Mouse (Mus musculus): Measurements from ENCODE around the gene Tbc1d9b. TPM values are rescaled to one million over a fixed set of nuclear protein-coding genes. Genes with fewer than 3 reads are reported as not detected.

The Tbc1d9b gene
- total RNA-seq, 1 experiment = 18.0 TPM

DNA sequence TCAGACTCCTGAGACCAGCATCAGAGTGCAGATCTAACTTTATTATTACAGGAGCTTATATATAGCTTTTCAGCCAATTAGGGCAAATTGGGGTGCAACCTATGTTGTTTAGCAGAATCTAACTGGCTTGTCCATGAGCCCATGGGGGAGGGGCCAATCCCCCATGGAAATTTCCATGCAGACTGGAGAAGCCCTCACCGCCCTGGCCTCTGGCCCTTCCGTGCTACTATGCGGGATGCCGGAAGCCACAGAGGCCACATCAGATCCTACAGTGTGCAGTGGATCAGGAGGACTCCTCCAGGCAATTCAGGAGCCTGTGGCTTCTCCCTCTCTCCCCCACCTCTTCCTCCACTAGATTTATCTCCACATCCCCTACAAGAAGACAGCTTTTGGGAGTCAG, 86.6 kb downstream of the Tbc1d9b start:
- H3K27ac ChIP-seq (ENCODE audit: insufficient read depth, low read depth, low read length, poor library complexity, severe bottlenecking) = peak overlapping the region; percentile 84; the same call in 1 of the 2 replicates

DNA sequence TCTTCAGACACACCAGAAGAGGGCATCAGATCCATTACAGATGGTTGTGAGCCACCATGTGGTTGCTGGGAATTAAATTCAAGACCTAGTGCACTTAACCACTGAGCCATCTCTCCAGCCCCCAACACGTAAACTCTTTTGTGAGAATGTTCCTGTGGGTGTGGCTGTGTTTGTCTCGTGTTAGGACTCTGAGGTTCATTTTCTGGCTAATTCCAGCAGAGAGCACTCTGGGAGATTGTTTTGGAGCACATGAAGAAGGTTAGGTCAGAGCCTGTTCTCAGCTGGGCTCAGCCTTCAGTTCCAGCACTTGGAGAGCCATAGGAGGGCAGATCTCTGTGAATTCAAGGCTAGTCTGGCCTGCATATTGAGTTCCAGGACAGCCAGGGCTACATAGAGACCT, 88.6 kb downstream of the Tbc1d9b start:
- Histone ChIP-seq H3K9ac (ENCODE audit: insufficient read depth, low read depth, low read length, poor library complexity, severe bottlenecking) (no peak overlapping the region), H3K9me3 (ENCODE audit: control insufficient read depth, insufficient read depth, low read depth, low read length) (no peaks in the 10 kb centered on the region), H3K36me3 (ENCODE audit: control insufficient read depth, insufficient read depth, low read length, poor library complexity, severe bottlenecking) (no peaks in the 10 kb centered on the region), H3K4me1 (ENCODE audit: control insufficient read depth in 2 of 2, insufficient read depth in 2 of 2, low read length in 2 of 2, poor library complexity in 1 of 2) (peaks cover 11 to 26% of the 10 kb centered on the region in 2 experiments), H3K4me3 (ENCODE audit: insufficient read depth in 1 of 2, low read depth in 1 of 2, low read length in 2 of 2, poor library complexity in 1 of 2, severe bottlenecking in 1 of 2) (no peak overlapping the region), H3K27ac (ENCODE audit: insufficient read depth, low read depth, low read length, poor library complexity, severe bottlenecking) (no peak overlapping the region)
- DNase-seq (ENCODE audit: low read depth, low spot score) = no peak
- in situ Hi-C loops (cut with MboI; ENCODE audit: low sequenced_read_pairs in 2 of 2, unreplicated experiment in 2 of 2) = no loop called here
- TF ChIP-seq CHD2 (IDR thresholded peaks at IDR 0.05; ENCODE audit: low read depth, low read length) = no peak
- TF ChIP-seq ZNF384 (IDR thresholded peaks at IDR 0.05; ENCODE audit: low read depth, low read length) = no peak
- TF ChIP-seq ZC3H11A (IDR thresholded peaks at IDR 0.05; ENCODE audit: borderline replicate concordance, low read depth, low read length) = no peak
- no peak for TF ChIP-seq HCFC1 (IDR thresholded peaks at IDR 0.05; ENCODE audit: borderline replicate concordance, insufficient read depth, low read length)
- TF ChIP-seq MAFK (IDR thresholded peaks at IDR 0.05; ENCODE audit: insufficient read depth, low read depth, low read length) = no peak

More for the DNA sequence above, 86.6 kb downstream of the Tbc1d9b start:
- no peak for TF ChIP-seq HCFC1 (IDR thresholded peaks at IDR 0.05; ENCODE audit: borderline replicate concordance, insufficient read depth, low read length)
- no peak for TF ChIP-seq ZC3H11A (IDR thresholded peaks at IDR 0.05; ENCODE audit: borderline replicate concordance, low read depth, low read length)
- in situ Hi-C loops (cut with MboI; ENCODE audit: low sequenced_read_pairs in 2 of 2, unreplicated experiment in 2 of 2) = no loop called here
- no peaks in the 10 kb centered on the region for H3K36me3 ChIP-seq (ENCODE audit: control insufficient read depth, insufficient read depth, low read length, poor library complexity, severe bottlenecking)
- H3K9ac ChIP-seq (ENCODE audit: insufficient read depth, low read depth, low read length, poor library complexity, severe bottlenecking) = peak overlapping the region; percentile 62; the same call in 1 of the 2 replicates
- no peak overlapping the region for H3K4me3 ChIP-seq (ENCODE audit: insufficient read depth in 1 of 2, low read depth in 1 of 2, low read length in 2 of 2, poor library complexity in 1 of 2, severe bottlenecking in 1 of 2)
- H3K9me3 ChIP-seq (ENCODE audit: control insufficient read depth, insufficient read depth, low read depth, low read length) = no peaks in the 10 kb centered on the region
- no peak for DNase-seq (ENCODE audit: low read depth, low spot score)
- peaks cover 11 to 31% of the 10 kb centered on the region in 2 experiments for H3K4me1 ChIP-seq (ENCODE audit: control insufficient read depth in 2 of 2, insufficient read depth in 2 of 2, low read length in 2 of 2, poor library complexity in 1 of 2)

Other genes starting within 250 kb of the Tbc1d9b start
- 0.76 and 0.79 TPM in 2 replicates for gene Rasgef1c, start 229.6 kb upstream of the Tbc1d9b start, total RNA-seq (2012; rRNA removed)
- 23.9 and 25.0 TPM in 2 replicates for gene Rnf130, start 106.0 kb upstream of the Tbc1d9b start, total RNA-seq (2012; rRNA removed)
- 13.0 and 14.6 TPM in 2 replicates for gene Mrnip, start 43.0 kb downstream of the Tbc1d9b start, total RNA-seq (2012; rRNA removed)
- gene Sqstm1, start 79.4 kb downstream of the Tbc1d9b start, total RNA-seq (2012; rRNA removed) = 140 and 234 TPM in 2 replicates
- 22.6 and 28.1 TPM in 2 replicates for gene Mgat4b, start 79.5 kb downstream of the Tbc1d9b start, total RNA-seq (2012; rRNA removed)
- gene Ltc4s, start 107.2 kb downstream of the Tbc1d9b start, total RNA-seq (2012; rRNA removed) = 1.9 and 2.3 TPM in 2 replicates
- 7.4 and 7.6 TPM in 2 replicates for gene Maml1, start 160.9 kb downstream of the Tbc1d9b start, total RNA-seq (2012; rRNA removed)
- 970 and 1,175 TPM in 2 replicates for gene Canx, start 194.3 kb downstream of the Tbc1d9b start, total RNA-seq (2012; rRNA removed)
- 0.54 TPM in 1 of 2 replicates, not detected in the other for gene Cby3, start 223.1 kb downstream of the Tbc1d9b start, total RNA-seq (2012; rRNA removed)
- 308 and 401 TPM in 2 replicates for gene Hnrnph1, start 245.6 kb downstream of the Tbc1d9b start, total RNA-seq (2012; rRNA removed)

Measured in ES-E14 (cell line).